Mouse (Mus musculus) CH12F3 (cell line): ENCODE measurements at regions not wholly inside any gene's neighbourhood (a gene's known extent, or its start where the extent isn't known, plus 50 kb on each side); places are given as distances from the start of the nearest gene placed in this dataset.

Source experiments
- in situ Hi-C: fragments of 300-500 bp; cut with MboI; formaldehyde crosslinking; loops from 2 replicates; pipeline ENCODE4 v1.14.3; 2020; ENCODE audit warnings: low sequenced_read_pairs

GRCm38 (mm10) chr14:46276926-46277831, 102.0 kb upstream of the Gm15217 start:
- in situ Hi-C loops: no loop called here

- in situ Hi-C loops: no loop called here
Measured at GRCm38 (mm10) chr14:46277832-46278611, 101.2 kb upstream of the Gm15217 start.

DNA sequence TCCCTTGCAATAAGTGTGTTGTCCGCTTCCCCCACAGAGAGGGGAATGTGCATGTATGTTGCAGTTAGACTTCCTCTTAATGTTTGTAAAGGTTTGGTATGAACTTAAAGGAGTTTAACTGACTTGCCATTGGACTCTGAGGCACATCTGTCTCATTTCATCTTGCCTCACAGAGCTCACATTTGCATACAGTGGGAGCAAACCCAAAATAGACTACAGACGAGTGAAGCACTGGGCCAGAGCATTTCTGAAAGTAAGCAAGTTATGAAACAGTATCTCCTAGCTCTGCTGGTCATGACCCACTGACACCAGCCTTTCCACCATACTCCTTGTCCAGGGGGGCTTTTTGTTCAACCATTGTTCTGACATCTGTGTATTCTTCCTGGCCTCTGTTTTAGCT, 86.8 kb upstream of the Gm15217 start:
- in situ Hi-C loops: no loop called here

- in situ Hi-C loops: no loop called here
Measured at GRCm38 (mm10) chr14:46296275-46296674, 82.9 kb upstream of the Gm15217 start.

- in situ Hi-C loops: loop anchor here (25.0 kb wide), 1 partner anchor 112 kb away; no protein-coding TSS in a partner anchor
Measured at GRCm38 (mm10) chr14:46300546-46300945, 78.7 kb upstream of the Gm15217 start.

GRCm38 (mm10) chr14:46302601-46303000, 76.6 kb upstream of the Gm15217 start:
- in situ Hi-C loops: loop anchor here (25.0 kb wide), 1 partner anchor 110 kb away; no protein-coding TSS in a partner anchor

DNA sequence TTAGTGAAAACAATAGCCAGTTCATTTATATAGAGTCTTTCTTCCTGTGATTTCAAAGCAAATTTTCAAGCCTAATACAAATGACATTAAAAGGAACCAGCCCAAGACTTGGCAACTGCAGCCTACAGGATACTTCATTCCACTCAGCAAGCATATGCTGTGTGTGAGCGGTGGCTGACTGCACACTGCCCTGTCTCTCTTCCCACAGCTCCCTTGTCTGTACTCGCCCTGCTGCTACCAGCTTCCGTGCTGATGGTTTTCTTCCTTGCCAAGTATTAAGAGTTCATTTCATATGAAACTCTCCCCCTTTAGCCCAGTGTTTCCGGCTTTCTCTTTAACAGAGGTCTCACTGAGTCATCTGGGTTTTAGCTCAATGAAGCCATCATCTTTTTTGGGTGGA, 73.9 kb upstream of the Gm15217 start:
- in situ Hi-C loops: loop anchor here (25.0 kb wide), 1 partner anchor 107 kb away; no protein-coding TSS in a partner anchor

DNA sequence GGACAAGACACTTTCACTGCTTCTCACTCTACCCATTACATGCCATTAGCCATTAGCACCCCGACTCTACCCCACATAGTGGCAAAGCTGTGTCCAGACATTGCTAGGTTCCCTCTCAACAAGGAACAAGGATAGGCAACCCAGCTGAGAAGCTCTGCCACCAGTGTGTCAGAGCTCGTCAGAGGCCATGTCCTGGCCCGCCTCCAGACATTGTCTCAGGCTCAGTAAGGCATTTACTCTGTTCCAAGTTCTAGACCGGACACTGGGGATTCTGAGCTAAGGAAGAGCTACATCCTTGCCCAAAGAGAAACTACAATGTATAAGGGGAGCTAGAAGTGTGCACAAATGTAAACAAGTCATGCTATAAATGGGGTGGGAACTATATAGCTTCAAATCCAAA, 66.2 kb upstream of the Gm15217 start:
- in situ Hi-C loops: loop anchor here (25.0 kb wide), 1 partner anchor 99 kb away; no protein-coding TSS in a partner anchor

GRCm38 (mm10) chr14:46316521-46316920, 62.7 kb upstream of the Gm15217 start:
- in situ Hi-C loops: loop anchor here (25.0 kb wide), 1 partner anchor 96 kb away; no protein-coding TSS in a partner anchor

- in situ Hi-C loops: loop anchor here (25.0 kb wide), 1 partner anchor 95 kb away; no protein-coding TSS in a partner anchor
Measured at GRCm38 (mm10) chr14:46317406-46318045, 61.7 kb upstream of the Gm15217 start.

DNA sequence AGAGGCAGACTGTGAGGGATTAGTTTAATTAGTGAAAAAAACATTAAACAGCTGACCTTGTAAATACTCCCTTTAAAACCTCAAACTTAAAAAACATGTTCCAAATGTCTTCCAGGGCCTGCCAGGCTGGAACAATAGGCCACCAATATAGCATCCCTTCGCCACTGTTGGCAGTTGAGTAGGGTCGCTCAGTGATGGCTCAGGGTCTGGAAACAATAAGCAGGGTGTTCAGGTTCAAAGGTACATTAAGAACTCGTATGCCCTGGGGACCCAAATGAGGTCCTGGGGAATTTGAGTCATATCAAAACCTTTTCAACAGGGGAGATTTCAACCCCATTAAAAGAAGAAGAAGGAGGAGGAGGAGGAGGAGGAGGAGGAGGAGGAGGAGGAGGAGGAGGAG, 51.1 kb upstream of the Gm15217 start:
- in situ Hi-C loops: no loop called here
